Mouse (Mus musculus): Measurements from ENCODE around the gene Icosl.
"Not testable (repeated sequence)": the region's sequence is repeated elsewhere in the genome, so short reads cannot be mapped to it uniquely, and the experiment has no call there.

Gene Icosl

DNA sequence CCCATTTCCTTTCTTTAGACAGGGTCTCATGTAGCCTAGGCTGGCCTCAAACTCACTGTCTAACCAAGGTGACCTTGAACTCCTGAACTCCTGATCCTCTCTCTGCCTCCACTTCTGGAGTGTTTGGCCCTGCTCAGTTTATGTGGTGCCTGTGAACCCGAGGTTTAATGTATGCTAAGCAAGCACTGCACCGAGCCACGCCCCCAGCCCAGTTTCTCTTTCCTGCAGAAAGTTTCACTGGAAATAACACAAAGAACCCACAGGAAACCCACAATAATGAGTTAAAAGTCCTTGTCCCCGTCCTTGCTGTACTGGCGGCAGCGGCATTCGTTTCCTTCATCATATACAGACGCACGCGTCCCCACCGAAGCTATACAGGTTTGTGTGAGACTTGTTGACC, 5.9 kb downstream of the Icosl start:
- DNase-seq (ENCODE audit: low spot score in 2 of 2): no peak

DNA sequence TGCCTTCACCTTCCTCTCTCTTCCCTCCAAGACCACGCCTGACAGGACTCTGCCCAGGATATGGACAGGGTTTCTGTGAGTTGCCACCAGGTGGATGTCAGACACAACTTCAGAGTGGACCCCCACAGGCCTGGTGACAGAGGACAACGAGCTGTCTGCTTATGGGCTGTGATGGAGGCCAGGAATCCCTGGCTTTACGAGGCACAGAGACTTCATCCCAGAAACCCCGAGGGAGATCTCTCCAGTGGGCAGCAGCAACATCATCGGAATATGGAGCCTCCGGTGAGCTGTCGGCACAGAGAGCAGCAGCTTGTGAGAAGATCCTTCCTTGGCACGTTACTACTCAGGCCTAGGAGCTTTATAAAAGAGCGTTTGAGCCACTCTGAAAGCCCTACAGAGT, 8.8 kb downstream of the Icosl start:
- DNase-seq (ENCODE audit: low spot score in 2 of 2): no peak

DNA sequence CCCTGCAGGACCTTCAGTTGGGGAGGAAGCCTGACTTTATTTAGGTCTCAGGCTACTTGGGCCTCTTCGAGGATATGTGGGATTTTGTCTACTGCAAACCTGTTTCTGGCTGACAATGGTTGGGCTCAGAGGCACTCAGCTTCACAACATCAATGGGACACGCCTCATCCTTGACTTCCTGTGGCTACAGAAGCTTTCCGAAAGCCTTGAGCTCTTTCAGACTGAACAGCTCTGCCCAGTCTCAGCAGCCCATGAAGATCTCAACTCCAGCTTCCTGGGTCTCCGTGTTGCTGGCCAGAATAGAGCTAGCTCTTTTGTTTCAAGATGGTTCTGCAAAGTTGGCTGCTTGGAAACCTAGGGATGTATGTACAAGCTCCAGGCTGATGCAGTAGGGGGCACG, 9.2 kb downstream of the Icosl start:
- DNase-seq (ENCODE audit: low spot score in 2 of 2): no peak

DNA sequence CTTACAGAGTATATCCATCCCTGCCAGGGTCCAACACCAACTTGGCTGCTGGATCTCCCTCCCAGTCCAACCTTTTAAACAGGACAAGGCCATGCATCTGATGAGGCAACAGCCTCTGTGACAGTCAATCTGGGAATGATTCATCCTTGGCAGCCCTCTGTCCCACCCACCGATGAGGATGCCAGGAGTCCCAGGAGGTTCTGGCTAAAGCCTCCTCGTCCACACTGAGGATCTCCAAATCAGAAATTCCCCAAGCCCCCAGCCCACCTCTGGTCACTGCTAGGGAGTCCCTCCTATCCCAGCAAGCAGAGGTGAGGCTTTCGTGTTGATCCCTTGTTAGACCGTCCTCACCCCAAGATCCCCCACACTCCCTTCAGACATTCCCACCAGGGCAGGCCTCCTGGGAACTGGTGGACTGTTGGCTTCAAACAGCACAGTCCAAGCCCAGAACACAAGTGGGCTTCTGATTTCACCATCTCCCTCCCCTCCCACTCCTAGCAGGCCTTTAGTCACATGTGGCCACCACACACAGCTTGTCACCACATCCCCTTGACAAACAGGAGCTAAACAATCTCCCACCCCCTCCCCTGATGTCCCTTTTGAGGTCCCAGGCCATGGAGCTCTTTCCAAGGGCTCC, 11.0 kb downstream of the Icosl start:
- no peak for DNase-seq (ENCODE audit: low spot score in 2 of 2)

DNA sequence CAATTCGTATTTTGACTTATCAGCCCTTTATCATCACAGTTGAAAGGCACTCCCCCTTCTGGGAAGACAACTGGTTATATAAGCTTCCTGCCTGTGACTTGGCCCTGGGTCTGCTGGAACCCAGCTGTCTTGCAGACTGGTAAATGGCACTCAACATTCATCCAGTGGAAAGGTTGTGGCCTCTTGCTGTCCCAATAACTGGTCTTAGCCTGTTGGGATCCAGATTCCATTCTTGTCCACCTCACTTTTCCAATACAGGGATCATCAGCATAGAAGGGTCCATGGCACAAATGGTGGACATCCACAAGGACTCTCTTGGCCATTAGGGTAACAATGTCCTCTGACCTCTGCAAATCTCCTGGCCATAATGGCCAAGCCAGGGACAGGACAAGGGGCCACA, 15.0 kb downstream of the Icosl start:
- no peak for DNase-seq (ENCODE audit: low spot score in 2 of 2)

DNA sequence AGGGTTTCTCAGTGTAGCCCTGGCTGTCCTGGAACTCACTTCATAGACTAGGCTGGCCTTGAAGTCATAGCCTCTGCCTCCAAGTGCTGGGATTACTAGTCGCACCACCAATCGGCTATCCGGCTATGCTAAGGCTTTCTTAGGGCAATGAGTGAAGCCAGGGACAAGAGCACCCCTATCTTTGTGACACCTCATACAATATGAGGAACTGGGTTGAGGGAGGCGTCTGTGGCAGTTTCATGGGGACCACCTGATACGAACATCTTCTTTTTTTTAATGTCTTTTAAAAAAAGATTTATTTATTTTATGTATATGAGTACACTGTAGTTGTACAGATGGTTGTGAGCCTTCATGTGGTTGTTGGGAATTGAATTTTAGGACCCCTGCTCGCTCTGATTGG, 16.6 kb downstream of the Icosl start:
- no peak for DNase-seq (ENCODE audit: low spot score in 2 of 2)

DNA sequence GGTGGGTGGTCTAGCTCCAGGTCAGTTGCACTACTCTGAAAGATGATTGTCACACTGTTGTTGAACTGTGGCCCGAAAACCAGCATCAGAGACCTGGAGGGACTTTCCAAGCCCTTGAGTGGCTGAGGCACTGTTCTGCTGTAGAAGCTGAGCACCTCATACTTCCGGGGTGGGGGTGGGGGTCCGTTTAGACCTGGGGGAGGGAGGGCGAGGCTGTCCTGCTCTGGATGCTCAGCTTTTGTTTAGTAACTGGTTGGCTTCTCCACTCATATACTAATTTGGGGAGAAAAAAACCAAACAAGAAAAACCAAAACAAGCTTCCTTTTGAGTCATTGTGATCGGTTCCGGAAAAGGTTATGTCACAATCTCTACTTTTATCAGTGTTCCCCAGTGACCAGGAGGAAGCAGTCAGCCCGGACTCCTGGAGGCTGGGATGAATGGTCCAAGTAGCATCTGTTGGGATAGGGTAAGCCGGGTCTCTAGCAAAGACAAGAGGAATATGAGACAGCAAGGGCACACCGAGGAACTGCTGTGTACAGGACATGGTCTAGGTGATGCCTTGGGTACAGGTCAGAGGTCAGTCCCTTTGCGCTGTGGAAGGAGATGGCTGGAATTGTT, 17.5 kb downstream of the Icosl start:
- DNase-seq (ENCODE audit: low spot score in 2 of 2): no peak

DNA sequence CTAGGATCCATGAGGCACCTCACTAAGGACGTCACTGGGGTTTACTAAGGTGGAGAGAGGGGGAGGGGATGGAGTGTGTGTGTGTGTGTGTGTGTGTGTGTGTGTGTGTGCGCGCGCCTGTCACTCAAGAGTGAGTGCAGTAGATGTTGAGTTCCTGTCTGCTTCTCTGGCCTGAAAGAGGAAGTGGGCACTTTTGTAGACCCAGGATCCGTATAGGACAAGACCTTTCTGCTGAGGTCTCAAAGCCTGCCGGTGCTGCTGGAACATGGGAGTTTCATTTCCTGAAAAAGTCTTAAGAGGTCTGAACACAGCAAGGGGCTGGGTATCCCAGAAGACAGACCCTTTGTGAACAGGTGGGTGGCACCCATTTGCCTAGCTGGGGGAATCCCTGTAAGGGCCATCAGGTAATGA, 18.0 kb downstream of the Icosl start:
- DNase-seq (ENCODE audit: low spot score in 2 of 2): peak; percentile 29 to 55

DNA sequence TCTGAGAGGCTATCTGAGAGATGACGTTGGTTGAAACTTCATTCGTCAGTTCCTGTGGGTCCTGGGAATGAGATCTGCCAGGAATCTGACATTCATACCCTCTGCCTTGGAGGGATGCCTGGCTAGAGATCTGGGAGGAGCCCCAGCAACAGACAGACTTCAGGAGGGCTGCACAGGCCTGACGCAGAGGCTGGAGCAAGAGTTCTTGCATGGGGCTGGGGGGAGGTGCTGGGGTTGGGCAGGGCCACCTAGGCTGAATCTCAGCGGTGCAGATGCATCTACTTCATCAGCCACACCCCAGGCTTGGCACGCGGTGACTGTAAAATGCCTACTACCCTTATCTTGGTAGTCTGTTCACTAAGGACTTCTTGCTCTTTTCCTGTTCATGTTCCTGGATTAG, 21.1 kb downstream of the Icosl start:
- no peak for DNase-seq (ENCODE audit: low spot score in 2 of 2)

DNA sequence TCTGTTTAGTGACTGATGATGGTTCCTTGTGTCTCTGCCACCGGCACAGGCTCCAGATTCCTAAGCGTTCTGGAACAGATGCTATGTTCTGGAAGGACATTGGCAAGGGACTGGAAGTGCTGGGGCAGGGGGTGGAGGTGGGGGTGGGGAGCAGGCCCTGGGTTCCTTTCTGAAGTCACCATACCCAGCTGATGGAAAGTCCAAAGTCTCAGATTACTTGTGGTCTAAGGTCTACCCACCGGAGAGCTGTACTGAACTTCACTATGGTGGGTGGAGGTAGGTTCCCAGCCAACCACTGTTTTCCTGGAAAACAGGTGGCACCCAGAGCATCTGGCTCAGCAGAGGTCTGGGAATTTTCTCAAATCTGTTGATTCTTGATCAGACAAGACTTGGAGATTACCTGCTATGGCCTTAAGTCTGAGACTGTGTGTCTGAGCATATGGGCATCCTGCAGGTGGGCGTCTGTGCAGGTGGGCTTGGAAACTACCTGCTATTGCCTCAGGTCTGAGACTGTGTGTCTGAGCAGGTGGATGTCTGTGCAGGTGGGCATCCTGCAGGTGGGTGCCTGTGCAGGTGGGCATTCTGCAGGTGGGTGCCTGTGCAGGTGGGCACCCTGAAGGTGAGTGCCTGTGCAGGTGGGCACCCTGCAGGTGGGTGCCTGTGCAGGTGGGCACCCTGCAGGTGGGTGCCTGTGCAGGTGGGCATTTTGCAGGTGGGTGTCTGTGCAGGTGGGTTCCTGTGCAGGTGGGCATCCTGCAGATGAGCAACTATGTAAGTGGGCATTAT, 21.8 kb downstream of the Icosl start:
- no peak for DNase-seq (ENCODE audit: low spot score in 2 of 2)

DNA sequence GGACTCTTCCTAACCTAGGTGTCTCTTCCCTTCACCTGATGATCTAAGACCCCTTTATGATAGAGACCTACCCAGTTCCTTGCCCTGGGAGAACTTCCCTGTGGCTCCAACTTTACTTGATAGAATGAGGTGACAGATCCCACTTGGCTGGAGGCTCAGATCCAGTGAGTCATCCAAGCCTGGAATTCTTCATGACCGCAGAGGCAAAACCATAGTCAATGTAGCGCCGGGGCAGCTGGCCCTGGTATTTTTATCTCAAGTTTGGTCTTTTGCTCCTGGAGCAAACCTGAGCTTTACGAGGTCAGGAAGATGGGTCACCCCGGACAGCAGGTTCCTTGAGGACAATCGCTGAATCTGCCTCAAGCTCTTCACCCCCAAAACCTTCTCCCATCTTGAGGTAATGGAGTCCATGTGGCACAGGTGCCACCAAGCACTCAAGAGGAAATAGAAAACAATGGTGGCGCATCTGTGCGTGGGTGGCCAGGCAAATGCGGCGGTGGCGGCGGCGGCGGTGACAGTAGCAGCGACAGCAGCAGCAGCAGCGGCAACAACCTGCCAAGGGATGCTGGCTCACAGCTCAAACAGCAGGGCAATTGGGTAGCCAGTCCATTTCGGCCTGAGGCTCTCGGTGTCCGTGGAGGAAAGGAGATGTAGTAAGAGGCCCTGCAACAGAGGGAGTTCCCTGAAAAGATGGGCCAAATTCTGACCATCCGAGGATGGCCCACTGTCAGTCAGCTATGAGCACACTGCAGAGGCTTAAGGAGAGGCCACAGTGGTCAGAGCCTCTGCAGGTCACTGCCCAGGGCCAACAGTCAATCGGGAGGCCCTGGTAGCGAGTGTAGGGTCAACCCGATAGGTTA, 23.0 kb downstream of the Icosl start:
- no peak for DNase-seq (ENCODE audit: low spot score in 2 of 2)

DNA sequence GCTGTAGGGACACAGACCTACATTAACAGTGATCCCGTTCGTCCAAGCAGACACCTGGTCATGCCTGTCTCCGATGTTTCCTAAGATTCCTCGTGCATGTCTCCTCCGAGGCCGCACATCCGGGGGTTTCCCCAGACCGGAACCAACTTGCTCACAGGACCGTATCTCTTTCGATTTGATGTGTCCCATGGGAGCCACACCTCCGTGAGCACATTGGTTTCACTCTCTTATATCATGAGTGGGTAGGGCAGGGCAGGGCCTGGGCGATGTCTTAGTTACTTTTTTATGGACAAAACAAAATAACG, 23.6 kb downstream of the Icosl start:
- DNase-seq (ENCODE audit: low spot score in 2 of 2): no peak

DNA sequence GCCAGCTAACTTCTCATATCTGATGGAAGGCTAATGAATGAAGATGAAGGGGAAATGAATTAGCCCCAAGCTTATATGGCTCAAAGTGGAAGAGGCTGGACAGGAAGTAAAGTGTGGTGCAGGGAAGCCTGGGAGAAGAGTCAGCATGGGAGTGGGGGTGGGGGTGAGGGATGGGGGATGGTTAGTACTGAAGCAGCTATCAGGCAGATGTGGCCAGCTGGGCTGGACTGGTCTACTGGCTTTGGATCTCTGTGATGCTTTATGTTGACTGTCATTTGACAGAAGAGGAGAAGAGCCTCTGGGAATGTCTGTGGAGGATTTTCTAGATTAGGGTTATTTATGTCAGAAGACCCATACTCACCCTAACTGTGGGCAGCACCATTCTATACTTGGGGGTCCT, 26.1 kb downstream of the Icosl start:
- no peak for DNase-seq (ENCODE audit: low spot score in 2 of 2)

DNA sequence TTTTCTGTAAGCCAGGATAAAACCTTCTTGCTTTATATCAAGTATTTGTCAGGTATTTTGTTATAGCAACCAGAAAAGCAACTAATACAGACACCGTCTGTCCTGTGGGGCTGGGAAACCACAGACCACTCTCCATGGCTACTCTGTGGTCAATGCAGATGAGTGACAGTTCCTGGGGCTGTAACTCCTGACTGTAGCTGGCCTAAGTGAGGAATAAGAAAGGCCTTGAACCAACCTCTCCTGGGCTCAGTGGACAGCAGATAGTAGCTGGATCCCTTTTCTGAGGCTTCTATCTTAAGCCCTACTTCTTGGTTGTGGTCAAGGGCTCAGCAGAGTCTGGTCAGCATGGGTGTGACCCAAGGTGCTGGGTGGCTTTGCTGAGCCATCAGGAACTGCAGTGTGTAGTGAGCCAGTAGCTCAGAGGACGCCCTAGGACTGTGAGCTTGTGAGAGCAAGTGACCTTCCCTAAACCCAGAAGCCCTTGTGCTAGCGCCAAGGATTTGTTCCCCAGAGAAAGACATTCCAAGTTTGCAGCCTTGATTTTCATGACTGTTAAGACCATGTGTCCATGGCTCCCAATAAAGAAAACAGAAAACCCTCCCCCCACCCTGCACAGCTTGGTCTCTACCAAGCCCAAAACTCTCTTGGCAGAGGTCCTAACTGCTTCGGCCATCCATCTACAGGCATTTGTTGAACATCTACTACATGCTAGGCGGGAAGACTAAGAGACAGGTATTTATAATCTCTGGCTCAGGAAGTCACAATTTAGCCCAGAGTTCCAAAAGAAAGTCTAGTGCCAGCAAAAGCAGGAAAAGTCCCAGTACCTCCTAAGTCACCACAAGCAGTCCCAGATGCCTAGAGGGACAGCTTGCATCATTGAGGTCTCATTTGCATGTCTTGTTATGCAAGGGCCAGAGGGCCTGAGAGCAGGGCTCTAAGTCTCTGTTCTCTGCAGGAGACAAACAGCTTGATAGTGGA, 27.1 kb downstream of the Icosl start:
- no peak for DNase-seq (ENCODE audit: low spot score in 2 of 2)

DNA sequence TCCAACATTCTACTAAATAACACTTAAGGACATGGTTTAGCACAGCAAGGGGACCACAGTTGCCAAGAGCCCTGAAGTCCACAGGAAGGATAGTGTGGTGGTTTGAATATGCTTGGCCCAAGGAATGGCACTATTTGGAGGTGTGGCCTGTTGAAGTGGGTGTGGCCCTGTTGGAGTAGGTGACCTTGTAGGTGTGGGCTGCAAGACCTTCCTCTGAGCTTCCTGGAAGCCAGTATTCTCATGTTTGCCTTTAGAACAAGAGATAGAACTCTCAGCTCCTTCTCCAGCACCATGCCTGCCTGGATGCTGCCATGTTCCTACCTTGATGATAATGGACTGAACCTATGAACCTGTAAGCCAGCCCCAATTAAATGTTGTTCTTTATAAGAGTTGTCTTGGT, 30.8 kb downstream of the Icosl start:
- DNase-seq (ENCODE audit: low spot score in 2 of 2): not testable (repeated sequence)

DNA sequence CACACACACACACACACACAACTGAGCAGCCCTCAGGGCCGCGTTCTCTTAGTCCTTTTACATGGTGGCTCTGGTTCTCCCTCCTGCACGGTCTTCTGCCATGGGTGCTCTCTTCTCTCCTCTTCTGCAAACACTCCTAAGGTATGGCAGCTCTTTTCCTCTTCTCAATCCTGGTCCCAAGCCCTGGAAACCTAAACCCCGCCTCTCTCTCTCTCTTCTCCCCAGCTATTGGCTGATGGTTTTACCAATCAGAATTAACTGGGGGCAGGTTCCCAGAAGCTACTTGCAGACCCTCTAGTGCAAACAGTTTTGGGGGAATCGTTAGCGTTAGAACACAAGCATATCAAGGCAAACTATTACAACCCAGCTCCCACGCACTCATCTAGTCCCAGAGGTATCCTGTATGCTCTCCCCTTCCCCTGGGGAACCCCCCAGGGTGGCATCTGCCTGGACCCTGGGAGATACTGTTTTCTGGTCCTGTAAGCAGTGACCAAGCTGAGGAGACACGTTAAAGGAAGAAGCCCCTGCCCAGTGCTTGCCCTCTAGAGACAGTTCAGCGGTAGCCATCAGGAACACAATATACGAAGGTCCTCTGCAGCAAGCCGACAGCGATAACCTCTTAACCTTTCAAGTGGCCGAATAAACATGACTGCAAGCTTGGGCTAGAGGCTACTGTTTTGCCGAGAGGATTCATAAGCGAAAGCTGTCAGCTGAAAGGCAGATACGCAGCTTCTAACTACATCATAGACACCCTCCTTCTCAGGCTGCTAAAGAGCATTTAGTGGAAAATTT, 32.1 kb downstream of the Icosl start:
- no peak for DNase-seq (ENCODE audit: low spot score in 2 of 2)

DNA sequence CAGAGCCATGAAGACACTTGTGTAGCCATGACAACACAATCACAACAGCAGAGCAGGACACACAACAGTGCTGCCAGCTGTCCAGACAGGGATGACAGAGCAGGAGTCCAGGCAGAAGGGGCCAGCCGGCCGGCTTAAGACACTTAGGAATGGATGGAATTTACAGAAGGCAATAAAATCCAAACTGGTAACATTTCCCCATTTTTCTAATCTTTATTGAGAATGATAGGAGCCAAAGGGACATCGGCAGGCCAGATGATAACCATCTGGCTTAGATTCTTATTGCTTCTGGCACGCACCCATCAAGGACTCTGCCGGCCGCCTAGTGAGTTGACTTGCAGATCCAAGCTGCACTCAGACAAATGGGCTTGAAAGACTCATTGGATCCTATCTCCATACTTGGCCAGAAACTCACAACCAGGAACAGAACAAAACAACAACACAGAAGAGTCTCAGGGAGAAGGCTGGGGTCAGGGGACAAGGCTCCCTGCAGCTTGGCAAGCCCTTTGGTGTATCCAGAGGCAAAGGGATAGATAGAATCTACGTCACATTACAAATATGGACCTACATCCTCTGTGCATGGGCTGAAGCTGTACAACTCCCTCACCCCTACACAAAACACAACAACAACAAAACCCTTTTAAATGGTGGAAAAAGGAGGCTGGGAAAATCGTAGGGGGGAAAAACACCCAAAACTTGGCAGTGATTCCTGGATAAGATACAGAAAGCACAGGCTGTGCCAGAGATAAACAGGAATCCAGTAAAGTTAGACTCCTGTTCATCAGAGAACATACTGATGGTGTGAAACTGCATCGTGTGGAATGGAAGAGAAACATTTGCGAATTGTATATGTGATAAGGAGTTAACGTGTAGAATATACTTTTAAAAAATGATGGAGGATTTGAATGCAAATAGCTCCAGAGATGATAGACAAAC, 35.7 kb downstream of the Icosl start:
- DNase-seq (ENCODE audit: low spot score in 2 of 2): peak; percentile 34 to 41

DNA sequence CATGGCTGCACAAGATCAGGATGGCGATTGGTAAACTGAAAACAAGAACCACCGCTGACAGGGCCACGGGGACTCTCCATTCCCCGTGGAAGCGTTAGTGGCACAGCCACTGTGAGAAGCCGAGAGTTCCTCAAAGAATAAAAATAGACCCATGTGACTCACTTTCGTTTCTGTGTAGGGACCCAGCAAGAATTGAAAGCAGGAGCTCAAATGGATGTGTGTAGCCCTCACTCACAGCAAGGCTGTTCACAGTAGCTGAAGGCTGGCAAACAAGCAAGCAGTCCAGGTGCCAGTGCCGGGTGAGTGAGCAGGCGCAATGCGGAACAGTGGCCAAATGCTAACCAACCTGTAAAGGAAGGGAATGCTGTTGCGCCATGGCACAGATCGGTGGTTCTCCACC, 36.4 kb downstream of the Icosl start:
- DNase-seq (ENCODE audit: low spot score in 2 of 2): peak; percentile 50 to 53

DNA sequence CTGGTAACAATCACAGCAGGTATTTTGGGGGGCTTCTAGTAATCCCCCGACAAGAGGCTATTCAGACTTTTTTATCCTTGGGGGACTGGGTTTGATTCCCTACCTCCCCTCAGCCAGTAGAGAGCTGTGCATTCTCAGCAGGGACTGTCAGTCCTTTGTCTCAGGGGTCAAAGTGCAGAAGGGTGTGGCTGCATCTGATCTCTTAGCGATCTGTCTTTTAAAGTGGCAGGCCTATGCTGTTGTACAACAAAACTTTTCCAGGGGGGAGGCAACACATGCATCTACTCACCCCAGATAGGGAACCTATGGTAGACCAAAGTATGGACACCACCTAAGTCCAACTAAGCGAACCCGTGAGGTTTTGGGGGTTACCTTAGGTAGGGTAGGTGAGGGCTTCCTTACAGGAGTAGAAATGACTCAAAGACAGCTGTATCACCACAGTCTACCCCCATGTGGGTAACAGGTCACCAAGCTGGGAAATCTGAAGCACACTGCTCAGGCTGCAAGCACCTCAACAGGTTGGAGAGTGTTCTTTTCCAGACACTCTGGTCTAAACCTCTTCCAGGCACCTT, 45.5 kb downstream of the Icosl start:
- no peak for DNase-seq (ENCODE audit: low spot score in 2 of 2)
